ENCODE assay signal across 26 mouse cellular contexts in genomic region chr16:32532878-32533826, GRCm38 (mm10). TPM values are rescaled to one million over a fixed set of nuclear protein-coding genes. Genes with fewer than 3 reads are reported as not detected.
A peak's percentile ranks its signal among the peaks of the same experiment; 100 is the strongest.
DNase-seq lines count a peak whose midpoint lies in the region; ATAC-seq and TF ChIP-seq lines count a peak whose summit lies in the region.
"Had no signal": no experiment of that assay in that cellular context is flagged by ENCODE, and none has a peak within 500 bp of the region (broad histone marks: within the 10 kb centered on the region; RNA-seq: fewer than 3 reads in every experiment).

No protein-coding gene starts in this region.

- no peak overlapping the region for H3K4me3 ChIP-seq in forebrain, embryonic 11.5 days (ENCODE audit: low read depth, low read length)
- no peak overlapping the region for H3K4me3 ChIP-seq in forebrain, postnatal 0 days (ENCODE audit: low read depth, low read length)
- no peak overlapping the region for H3K4me3 ChIP-seq in midbrain, embryonic 12.5 days
- no peak overlapping the region for H3K4me3 ChIP-seq in midbrain, postnatal 0 days (ENCODE audit: low read depth, low read length)
- H3K4me3 ChIP-seq in forebrain, embryonic 12.5 days (replicated peaks), result no peak overlapping the region
- H3K4me3 ChIP-seq: left cerebral cortex, adult 2 months; liver, embryonic 13.5 days had no signal

- H3K9ac ChIP-seq in forebrain, embryonic 11.5 days (ENCODE audit: low read length), result no peak overlapping the region
- H3K9ac ChIP-seq in forebrain, postnatal 0 days, result no peak overlapping the region
- H3K9ac ChIP-seq in midbrain, embryonic 12.5 days (replicated peaks), result no peak overlapping the region
- no peak overlapping the region for H3K9ac ChIP-seq in midbrain, postnatal 0 days (replicated peaks; ENCODE audit: low read length, poor library complexity, severe bottlenecking)
- H3K9ac ChIP-seq in forebrain, embryonic 12.5 days, result no peak overlapping the region
- H3K9ac ChIP-seq: liver, embryonic 13.5 days had no signal

- 52% methylated on average over 18 of the region's 18 CpGs for WGBS in forebrain, embryonic 11.5 days
- WGBS in forebrain, postnatal 0 days, result 49% methylated on average over 18 of the region's 18 CpGs
- WGBS in midbrain, embryonic 12.5 days, result 55% methylated on average over 18 of the region's 18 CpGs
- 64% methylated on average over 18 of the region's 18 CpGs for WGBS in midbrain, postnatal 0 days
- 43% methylated on average over 18 of the region's 18 CpGs for WGBS in forebrain, embryonic 12.5 days

- H3K9me3 ChIP-seq in forebrain, embryonic 11.5 days (ENCODE audit: control insufficient read depth, low read length), result no peaks in the 10 kb centered on the region
- no peaks in the 10 kb centered on the region for H3K9me3 ChIP-seq in forebrain, postnatal 0 days (ENCODE audit: low read length)
- H3K9me3 ChIP-seq in midbrain, embryonic 12.5 days, result no peaks in the 10 kb centered on the region; the same call in 1 of the 2 replicates
- H3K9me3 ChIP-seq in midbrain, postnatal 0 days (ENCODE audit: low read length), result no peaks in the 10 kb centered on the region
- no peaks in the 10 kb centered on the region for H3K9me3 ChIP-seq in forebrain, embryonic 12.5 days

- peaks cover 6% of the 10 kb centered on the region for H3K4me1 ChIP-seq in forebrain, embryonic 11.5 days (replicated peaks; ENCODE audit: control insufficient read depth, insufficient read depth, low read length)
- H3K4me1 ChIP-seq in forebrain, postnatal 0 days (ENCODE audit: insufficient read depth), result no peaks in the 10 kb centered on the region
- peaks cover 31% of the 10 kb centered on the region for H3K4me1 ChIP-seq in midbrain, embryonic 12.5 days
- no peaks in the 10 kb centered on the region for H3K4me1 ChIP-seq in midbrain, postnatal 0 days (ENCODE audit: insufficient read depth, low read length)
- H3K4me1 ChIP-seq in forebrain, embryonic 12.5 days, result peaks cover 29% of the 10 kb centered on the region

- H3K27ac ChIP-seq in forebrain, embryonic 11.5 days (ENCODE audit: low read depth, low read length), result no peak overlapping the region
- no peak overlapping the region for H3K27ac ChIP-seq in forebrain, postnatal 0 days (ENCODE audit: low read depth, low read length)
- H3K27ac ChIP-seq in midbrain, embryonic 12.5 days (replicated peaks), result no peak overlapping the region
- H3K27ac ChIP-seq in midbrain, postnatal 0 days (ENCODE audit: low read depth, low read length), result no peak overlapping the region
- peak overlapping the region; percentile 19; the same call in 1 of the 2 replicates for H3K27ac ChIP-seq in forebrain, embryonic 12.5 days
- H3K27ac ChIP-seq: hindbrain, postnatal 0 days; kidney, postnatal 0 days; left cerebral cortex, adult 2 months; liver, embryonic 13.5 days had no signal

- ATAC-seq in forebrain, embryonic 11.5 days (replicated peaks; ENCODE audit: low FRiP score), result peak; percentile 42
- no peak for ATAC-seq in forebrain, postnatal 0 days
- 0 out of 2 replicates have a peak, but pooled peaks have one; percentile 44 for ATAC-seq in midbrain, embryonic 12.5 days (ENCODE audit: low FRiP score, low read depth)
- ATAC-seq in midbrain, postnatal 0 days (ENCODE audit: low FRiP score), result no peak
- peak; percentile 41 for ATAC-seq in forebrain, embryonic 12.5 days (ENCODE audit: low FRiP score)
- ATAC-seq in neutrophil, adult 5-6 weeks (ENCODE audit: extremely low read depth, insufficient number of reproducible peaks, low FRiP score, poor library complexity, severe bottlenecking), result 0 out of 2 replicates have a peak, but pooled peaks have one; percentile 3
- ATAC-seq: activated CD4-positive, CD25-positive, alpha-beta regulatory T cell, adult 4 months; hindbrain, postnatal 0 days; Patski had no signal

- no peak overlapping the region for H3K4me2 ChIP-seq in forebrain, embryonic 11.5 days (ENCODE audit: low read depth, low read length, severe bottlenecking)
- H3K4me2 ChIP-seq in forebrain, postnatal 0 days (ENCODE audit: low read depth), result no peak overlapping the region
- H3K4me2 ChIP-seq in midbrain, embryonic 12.5 days (replicated peaks), result no peak overlapping the region
- no peak overlapping the region for H3K4me2 ChIP-seq in midbrain, postnatal 0 days (ENCODE audit: low read depth, low read length, poor library complexity, severe bottlenecking)
- no peak overlapping the region for H3K4me2 ChIP-seq in forebrain, embryonic 12.5 days
- H3K4me2 ChIP-seq: heart, embryonic 11.5 days; liver, embryonic 13.5 days had no signal

- H3K27me3 ChIP-seq in forebrain, embryonic 11.5 days (ENCODE audit: control insufficient read depth, insufficient read depth, low read length), result no peaks in the 10 kb centered on the region
- H3K27me3 ChIP-seq in forebrain, postnatal 0 days (ENCODE audit: insufficient read depth, low read length), result no peaks in the 10 kb centered on the region
- no peaks in the 10 kb centered on the region for H3K27me3 ChIP-seq in midbrain, embryonic 12.5 days
- no peaks in the 10 kb centered on the region for H3K27me3 ChIP-seq in midbrain, postnatal 0 days (ENCODE audit: insufficient read depth, low read length)
- H3K27me3 ChIP-seq in forebrain, embryonic 12.5 days, result no peaks in the 10 kb centered on the region
- H3K27me3 ChIP-seq: Patski had no signal

- H3K36me3 ChIP-seq in forebrain, embryonic 11.5 days (ENCODE audit: control insufficient read depth, insufficient read depth, low read length), result no peaks in the 10 kb centered on the region
- H3K36me3 ChIP-seq in forebrain, postnatal 0 days (ENCODE audit: insufficient read depth), result no peaks in the 10 kb centered on the region
- H3K36me3 ChIP-seq in midbrain, embryonic 12.5 days, result no peaks in the 10 kb centered on the region
- no peaks in the 10 kb centered on the region for H3K36me3 ChIP-seq in midbrain, postnatal 0 days (ENCODE audit: insufficient read depth, low read length)
- H3K36me3 ChIP-seq in forebrain, embryonic 12.5 days (replicated peaks), result no peaks in the 10 kb centered on the region
- H3K36me3 ChIP-seq: liver, embryonic 13.5 days had no signal

- TF ChIP-seq CTCF in forebrain, postnatal 0 days (IDR thresholded peaks at IDR 0.05; ENCODE audit: low read depth), result no peak
- no peak for TF ChIP-seq CTCF in midbrain, postnatal 0 days (IDR thresholded peaks at IDR 0.05)

- no peak for DNase-seq in forebrain, embryonic 11.5 days (ENCODE audit: low spot score)
- no peak for DNase-seq in forebrain, postnatal 0 days
- no peak for DNase-seq in midbrain, postnatal 0 days (ENCODE audit: low spot score)
- DNase-seq in spleen, postnatal 36 days (ENCODE audit: low spot score in 2 of 2), result no peak
- no peak for DNase-seq in spleen, postnatal 14 days (ENCODE audit: low spot score in 2 of 2)
- DNase-seq: adrenal gland, postnatal 14 days; B cell, adult 2 months; cerebellum, adult 18-20 months; gastrocnemius, postnatal 25 days; kidney, adult 11 months; liver, embryonic 13.5 days; right cerebral cortex, postnatal 14 days had no signal

RNA-seq across cellular contexts. Expression of gene Zdhhc19, which starts 37.1 kb away (rescaled TPM):
- polyA plus RNA-seq in forebrain, embryonic 11.5 days (2014; fragmentation: Nextera tagmentation; extraction: Ambion mirVana), result not detected in 2 replicates
- total RNA-seq in forebrain, postnatal 0 days (2014; rRNA removed), result not detected in 2 replicates
- 0.24 TPM in 1 of 2 replicates, not detected in the other for polyA plus RNA-seq in forebrain, postnatal 0 days (2015; fragmentation: Nextera tagmentation; extraction: Ambion mirVana)
- not detected in 2 replicates for polyA plus RNA-seq in midbrain, embryonic 12.5 days (2016; fragmentation: Nextera tagmentation; extraction: Ambion mirVana)
- total RNA-seq in midbrain, postnatal 0 days (2014; rRNA removed), result not detected in 2 replicates
- 0.19 and 0.25 TPM in 2 replicates for polyA plus RNA-seq in midbrain, postnatal 0 days (2015; fragmentation: Nextera tagmentation; extraction: Ambion mirVana)
- not detected in 2 replicates for polyA plus RNA-seq in forebrain, embryonic 12.5 days (2016; fragmentation: Nextera tagmentation; extraction: Ambion mirVana)
- total RNA-seq in neutrophil, adult 5-6 weeks (2017), result not detected in 2 replicates
- total RNA-seq: adrenal gland, postnatal 14 days; gastrocnemius, postnatal 25 days; heart, postnatal 25 days; hindbrain, postnatal 0 days; left cerebral cortex, adult 2 months had no signal
- polyA plus RNA-seq: activated CD4-positive, CD25-positive, alpha-beta regulatory T cell, adult 4 months; kidney, postnatal 0 days; limb, embryonic 11.5 days; liver, embryonic 13.5 days; lung, embryonic 16.5 days; neural tube, embryonic 11.5 days; Patski had no signal

RNA-seq across cellular contexts. Expression of gene Slc51a, which starts 45.5 kb away (rescaled TPM):
- 0.23 and 0.29 TPM in 2 replicates for polyA plus RNA-seq in forebrain, embryonic 11.5 days (2014; fragmentation: Nextera tagmentation; extraction: Ambion mirVana)
- total RNA-seq in forebrain, postnatal 0 days (2014; rRNA removed), result not detected in 2 replicates
- polyA plus RNA-seq in forebrain, postnatal 0 days (2015; fragmentation: Nextera tagmentation; extraction: Ambion mirVana), result 0.13 and 0.25 TPM in 2 replicates
- 0.18 and 0.24 TPM in 2 replicates for polyA plus RNA-seq in midbrain, embryonic 12.5 days (2016; fragmentation: Nextera tagmentation; extraction: Ambion mirVana)
- total RNA-seq in midbrain, postnatal 0 days (2014; rRNA removed), result not detected in 2 replicates
- 0.14 TPM in 1 of 2 replicates, not detected in the other for polyA plus RNA-seq in midbrain, postnatal 0 days (2015; fragmentation: Nextera tagmentation; extraction: Ambion mirVana)
- polyA plus RNA-seq in forebrain, embryonic 12.5 days (2016; fragmentation: Nextera tagmentation; extraction: Ambion mirVana), result 0.27 and 0.40 TPM in 2 replicates
- 0.37 TPM in 1 of 2 replicates, not detected in the other for total RNA-seq in neutrophil, adult 5-6 weeks (2017)
- total RNA-seq: adrenal gland, postnatal 14 days; gastrocnemius, postnatal 25 days; hindbrain, postnatal 0 days; layer of hippocampus, adult 8-10 months; left cerebral cortex, adult 2 months had no signal
- polyA plus RNA-seq: activated CD4-positive, CD25-positive, alpha-beta regulatory T cell, adult 4 months; hindbrain, postnatal 0 days had no signal

Comparison
In these comparisons a context has a peak if more than half of its experiments do, and no peak if none do; other contexts are left out.
1. ATAC-seq: peak in forebrain, embryonic 11.5 days (single experiment), midbrain, embryonic 12.5 days (single experiment), forebrain, embryonic 12.5 days (single experiment) and neutrophil, adult 5-6 weeks (single experiment); none in forebrain, postnatal 0 days (single experiment) and midbrain, postnatal 0 days (single experiment).